Mouse (Mus musculus) MEL (cell line): Measurements from ENCODE around the gene Cpm. TPM values are rescaled to one million over a fixed set of nuclear protein-coding genes. Genes with fewer than 3 reads are reported as not detected.

Source experiments
- DNase-seq: peaks from one replicate; pipeline ENCODE4 v3.0.0; 2011; ENCODE audit warnings: low read depth, low spot score
- H3K27ac ChIP-seq: 2 replicates; pipeline ENCODE4 v1.5.1; 2012; ENCODE audit warnings: low read depth, mild to moderate bottlenecking, control low read depth, low read length, moderate library complexity; ENCODE audit not compliant: control insufficient read depth
- H3K27me3 ChIP-seq, 2 experiments: fragments of 150-350 bp in 1 of 2; sonication (generic) in 1 of 2; 2 replicates each; pipeline ENCODE4 v1.6.1; 2012; ENCODE audit warnings: low read length in 2 of 2, mild to moderate bottlenecking in 2 of 2, improper control_type of control experiment in 1 of 2, moderate library complexity in 1 of 2; ENCODE audit not compliant: insufficient read depth in 2 of 2, control insufficient read depth in 1 of 2
- H3K36me3 ChIP-seq, 2 experiments: 2 replicates each; pipeline ENCODE4 v1.6.1; 2012 to 2014; ENCODE audit warnings: low read length in 2 of 2, improper control_type of control experiment in 1 of 2, inconsistent platforms in 1 of 2, mild to moderate bottlenecking in 1 of 2; ENCODE audit not compliant: insufficient read depth in 2 of 2, control insufficient read depth in 1 of 2
- H3K4me1 ChIP-seq, 2 experiments: fragments of 150-350 bp in 1 of 2; sonication (generic) in 1 of 2; 2 replicates each; pipeline ENCODE4 v1.6.1; 2012; ENCODE audit warnings: low read length in 2 of 2, improper control_type of control experiment in 1 of 2, mild to moderate bottlenecking in 1 of 2; ENCODE audit not compliant: insufficient read depth in 2 of 2, control insufficient read depth in 1 of 2
- H3K4me3 ChIP-seq, 2 experiments: fragments of 150-350 bp in 1 of 2; sonication (generic) in 1 of 2; 2 replicates each; pipeline ENCODE4 v1.5.1; 2012; ENCODE audit warnings: low read depth in 2 of 2, low read length in 2 of 2, mild to moderate bottlenecking in 2 of 2, moderate library complexity in 2 of 2, control low read depth in 1 of 2, improper control_type of control experiment in 1 of 2; ENCODE audit not compliant: control insufficient read depth in 1 of 2, insufficient read depth in 1 of 2
- H3K79me2 ChIP-seq: 2 replicates; pipeline ENCODE4 v1.6.1; 2012; ENCODE audit warnings: mild to moderate bottlenecking, low read length, moderate library complexity; ENCODE audit not compliant: control insufficient read depth, poor library complexity, insufficient read depth
- H3K9ac ChIP-seq: 2 replicates; pipeline ENCODE4 v1.6.1; 2012; ENCODE audit warnings: low read depth, mild to moderate bottlenecking, control low read depth, low read length, moderate library complexity; ENCODE audit not compliant: control insufficient read depth, poor library complexity, severe bottlenecking
- H3K9me3 ChIP-seq: fragments of 150-350 bp; sonication (generic); replicated peaks from 2 replicates; pipeline ENCODE4 v1.6.1; 2012; ENCODE audit warnings: mild to moderate bottlenecking, low read length, improper control_type of control experiment, moderate library complexity; ENCODE audit not compliant: insufficient read depth
- BHLHE40 ChIP-seq: IDR thresholded peaks from 2 replicates; pipeline ENCODE4 v1.6.1; 2012; ENCODE audit warnings: low read depth, mild to moderate bottlenecking, inconsistent platforms, low read length, improper control_type of control experiment, borderline replicate concordance
- CHD1 ChIP-seq: IDR thresholded peaks from 2 replicates; pipeline ENCODE4 v1.6.1; 2012; ENCODE audit warnings: low read depth, mild to moderate bottlenecking, inconsistent platforms, low read length, improper control_type of control experiment
- EP300 ChIP-seq, 2 experiments: IDR thresholded peaks; 2 replicates each; pipeline ENCODE4 v1.6.1; 2011; ENCODE audit warnings: improper control_type of control experiment in 2 of 2, low read length in 2 of 2, low read depth in 1 of 2, mild to moderate bottlenecking in 1 of 2
- ETS1 ChIP-seq: IDR thresholded peaks from 2 replicates; pipeline ENCODE4 v1.6.1; 2012; ENCODE audit warnings: low read depth, mild to moderate bottlenecking, inconsistent platforms, low read length, improper control_type of control experiment, moderate library complexity
- KAT2A ChIP-seq: conservative IDR thresholded peaks from 2 replicates; pipeline ENCODE4 v1.6.1; 2012; ENCODE audit warnings: low read depth, low read length, improper control_type of control experiment, inconsistent platforms
- MAFK ChIP-seq: IDR thresholded peaks from 2 replicates; pipeline ENCODE4 v1.6.1; 2011; ENCODE audit warnings: low read depth, mild to moderate bottlenecking, low read length, improper control_type of control experiment, borderline replicate concordance
- MAX ChIP-seq: IDR thresholded peaks from 2 replicates; pipeline ENCODE4 v1.6.1; 2011; ENCODE audit warnings: low read length, improper control_type of control experiment
- MAZ ChIP-seq: IDR thresholded peaks from 2 replicates; pipeline ENCODE4 v1.6.1; 2012; ENCODE audit warnings: low read depth, mild to moderate bottlenecking, inconsistent platforms, low read length, improper control_type of control experiment
- MEF2A ChIP-seq: IDR thresholded peaks from 2 replicates; pipeline ENCODE4 v1.6.1; 2014; ENCODE audit warnings: low read depth, mild to moderate bottlenecking, inconsistent platforms, low read length, improper control_type of control experiment; ENCODE audit not compliant: poor library complexity, insufficient replicate concordance, severe bottlenecking; ENCODE audit errors: extremely low read depth
- MXI1 ChIP-seq: IDR thresholded peaks from 2 replicates; pipeline ENCODE4 v1.6.1; 2011; ENCODE audit warnings: mild to moderate bottlenecking, low read depth, low read length, improper control_type of control experiment
- MYC ChIP-seq: IDR thresholded peaks from 2 replicates; pipeline ENCODE4 v1.6.1; 2011; ENCODE audit warnings: low read depth, mild to moderate bottlenecking, low read length, improper control_type of control experiment, moderate library complexity
- NRF1 ChIP-seq: IDR thresholded peaks from 2 replicates; pipeline ENCODE4 v1.6.1; 2014; ENCODE audit warnings: low read depth, mild to moderate bottlenecking, inconsistent platforms, low read length, improper control_type of control experiment, moderate library complexity; ENCODE audit not compliant: poor library complexity, insufficient read depth, severe bottlenecking
- POLR2A ChIP-seq, 2 experiments: IDR thresholded peaks; 2 replicates each; pipeline ENCODE4 v1.6.1; 2011 to 2012; ENCODE audit warnings: low read length in 2 of 2, mild to moderate bottlenecking in 2 of 2, control low read depth in 1 of 2, improper control_type of control experiment in 1 of 2, low read depth in 1 of 2, moderate library complexity in 1 of 2; ENCODE audit not compliant: control insufficient read depth in 1 of 2, insufficient read depth in 1 of 2, poor library complexity in 1 of 2
- POLR2AphosphoS5 ChIP-seq: IDR thresholded peaks from 2 replicates; pipeline ENCODE4 v1.6.1; 2012; ENCODE audit warnings: low read depth, borderline replicate concordance, mild to moderate bottlenecking, inconsistent platforms, low read length, moderate library complexity, mixed read lengths
- RAD21 ChIP-seq: IDR thresholded peaks from 2 replicates; pipeline ENCODE4 v1.6.1; 2011; ENCODE audit warnings: mild to moderate bottlenecking, low read depth, low read length, improper control_type of control experiment
- RCOR1 ChIP-seq: IDR thresholded peaks from 2 replicates; pipeline ENCODE4 v1.6.1; 2012; ENCODE audit warnings: low read depth, mild to moderate bottlenecking, inconsistent platforms, low read length, improper control_type of control experiment
- SIN3A ChIP-seq: IDR thresholded peaks from 2 replicates; pipeline ENCODE4 v1.6.1; 2012; ENCODE audit warnings: low read length, improper control_type of control experiment, inconsistent platforms
- SMC3 ChIP-seq: IDR thresholded peaks from 2 replicates; pipeline ENCODE4 v1.6.1; 2011; ENCODE audit warnings: low read depth, low read length, improper control_type of control experiment
- TAL1 ChIP-seq: IDR thresholded peaks from 2 replicates; pipeline ENCODE4 v1.6.1; 2012; ENCODE audit warnings: mild to moderate bottlenecking, inconsistent platforms, low read length, moderate library complexity, mixed read lengths
- TBP ChIP-seq: IDR thresholded peaks from 2 replicates; pipeline ENCODE4 v1.8.0; 2011; ENCODE audit warnings: low read depth, low read length, improper control_type of control experiment
- UBTF ChIP-seq: IDR thresholded peaks from 2 replicates; pipeline ENCODE4 v1.6.1; 2012; ENCODE audit warnings: low read depth, mild to moderate bottlenecking, inconsistent platforms, low read length, improper control_type of control experiment, moderate library complexity, borderline replicate concordance; ENCODE audit not compliant: insufficient read depth
- USF1 ChIP-seq: IDR thresholded peaks from 2 replicates; pipeline ENCODE4 v1.6.1; 2014; ENCODE audit warnings: low read depth, mild to moderate bottlenecking, inconsistent platforms, low read length, improper control_type of control experiment, moderate library complexity
- USF2 ChIP-seq, 2 experiments: IDR thresholded peaks; 2 replicates each; pipeline ENCODE4 v1.6.1; 2011 to 2012; ENCODE audit warnings: improper control_type of control experiment in 2 of 2, low read length in 2 of 2, borderline replicate concordance in 1 of 2, inconsistent platforms in 1 of 2, low read depth in 1 of 2, mild to moderate bottlenecking in 1 of 2; ENCODE audit not compliant: insufficient read depth in 1 of 2
- ZC3H11A ChIP-seq: IDR thresholded peaks from 2 replicates; pipeline ENCODE4 v1.6.1; 2012; ENCODE audit warnings: low read depth, mild to moderate bottlenecking, inconsistent platforms, low read length, improper control_type of control experiment
- ZKSCAN1 ChIP-seq: IDR thresholded peaks from 2 replicates; pipeline ENCODE4 v1.6.1; 2012; ENCODE audit warnings: low read depth, mild to moderate bottlenecking, inconsistent platforms, low read length, improper control_type of control experiment, moderate library complexity
- ZMIZ1 ChIP-seq: IDR thresholded peaks from 2 replicates; pipeline ENCODE4 v1.6.1; 2012; ENCODE audit warnings: low read depth, mild to moderate bottlenecking, inconsistent platforms, low read length, improper control_type of control experiment, moderate library complexity
- ZNF384 ChIP-seq: IDR thresholded peaks from 2 replicates; pipeline ENCODE4 v1.6.1; 2012; ENCODE audit warnings: low read depth, mild to moderate bottlenecking, inconsistent platforms, low read length, improper control_type of control experiment
- polyA plus RNA-seq, 2 experiments: library from polyadenylated mRNA; stranded (reverse) in 1 of 2; unstranded in 1 of 2; fragments of >175 nt in 1 of 2; fragments of >200 nt in 1 of 2; gene quantifications; 2 replicates each; pipeline versions ENCODE4 v1.2.1 to v1.2.4; 2012; ENCODE audit warnings: low replicate concordance in 2 of 2, low read depth in 1 of 2; ENCODE audit not compliant: insufficient read length in 2 of 2, insufficient read depth in 1 of 2, missing spikeins in 1 of 2
- total RNA-seq: library from RNA; depleted of rRNA; stranded (reverse); fragments of 300-350 nt; gene quantifications from 2 replicates; pipeline ENCODE4 v1.2.3, GENCODE M21; 2012

The Cpm gene
- total and polyA plus RNA-seq, 3 experiments: 0.04 to 0.40 TPM; not detected in 1

DNA sequence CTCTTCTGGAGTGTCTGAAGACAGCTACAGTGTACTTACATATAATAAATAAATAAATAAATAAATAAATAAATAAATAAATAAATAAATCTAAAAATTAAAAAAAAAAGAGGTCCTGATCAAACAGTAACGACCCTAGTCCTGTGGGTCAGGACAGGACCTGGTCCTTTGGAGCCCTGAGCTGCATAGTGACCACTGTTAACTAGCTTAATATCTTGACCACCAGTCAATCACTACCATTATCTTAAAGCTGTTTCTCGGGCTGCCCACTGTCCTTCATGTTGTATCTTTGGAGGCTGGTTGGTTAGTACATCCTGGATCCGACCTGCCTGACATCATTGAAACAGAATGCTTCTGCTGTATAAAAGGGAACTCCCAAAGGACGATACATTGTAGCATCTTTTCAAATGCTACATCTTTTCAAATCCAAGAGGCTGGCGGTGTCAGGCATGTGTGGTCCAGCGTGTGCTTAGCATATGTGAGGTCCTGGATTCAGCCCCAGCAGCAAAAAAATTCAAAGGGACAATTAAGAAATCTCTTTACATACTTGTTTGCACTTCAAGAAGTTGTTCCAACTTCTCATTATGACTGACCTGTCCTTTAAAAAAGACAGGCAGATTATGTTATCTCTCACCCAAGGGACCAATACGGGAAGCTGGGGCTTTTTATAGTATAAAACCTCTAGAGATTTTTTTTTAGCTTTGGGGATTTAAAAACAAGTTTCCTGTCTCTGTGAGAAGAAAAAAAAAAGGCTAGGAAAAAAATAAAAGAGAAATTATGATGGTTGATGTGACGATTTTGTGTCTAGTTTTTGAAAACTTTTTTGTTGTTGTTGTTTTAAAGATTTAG lies 23.9 kb downstream of the Cpm start:
- no peaks in the 10 kb centered on the region for H3K4me1 ChIP-seq
- no peak overlapping the region for H3K4me3 ChIP-seq
- no peaks in the 10 kb centered on the region for H3K79me2 ChIP-seq
- H3K27ac ChIP-seq: no peak overlapping the region
- no peak for DNase-seq
- TF ChIP-seq CHD1: no peak
- no peak for TF ChIP-seq MYC
- no peak for TF ChIP-seq MAX
- TF ChIP-seq POLR2AphosphoS5: no peak
- TF ChIP-seq BHLHE40: no peak
- TF ChIP-seq ZKSCAN1: no peak
- no peak for TF ChIP-seq ZC3H11A
- TF ChIP-seq MAFK: no peak
- TF ChIP-seq SMC3: no peak
- TF ChIP-seq MXI1: no peak
- no peak for TF ChIP-seq UBTF
- no peak for TF ChIP-seq POLR2A (IDR thresholded peaks at IDR 0.05; ENCODE audit: control insufficient read depth in 1 of 2, insufficient read depth in 1 of 2, low read depth in 1 of 2, low read length in 2 of 2, poor library complexity in 1 of 2)
- no peak for TF ChIP-seq MEF2A
- TF ChIP-seq RAD21: no peak
- no peak for TF ChIP-seq MAZ
- no peak for TF ChIP-seq NRF1
- no peak for TF ChIP-seq KAT2A
- TF ChIP-seq ZMIZ1: no peak
- no peak for TF ChIP-seq EP300 (IDR thresholded peaks at IDR 0.05; ENCODE audit: low read depth in 1 of 2, low read length in 2 of 2)
- TF ChIP-seq TAL1: no peak
- TF ChIP-seq, all 39 proteins: peak for 0
- Histone ChIP-seq H3K9ac (no peak overlapping the region), H3K9me3 (no peaks in the 10 kb centered on the region), H3K27me3 (no peaks in the 10 kb centered on the region; a peak in 1 of 4 replicates), H3K36me3 (no peaks in the 10 kb centered on the region)

DNA sequence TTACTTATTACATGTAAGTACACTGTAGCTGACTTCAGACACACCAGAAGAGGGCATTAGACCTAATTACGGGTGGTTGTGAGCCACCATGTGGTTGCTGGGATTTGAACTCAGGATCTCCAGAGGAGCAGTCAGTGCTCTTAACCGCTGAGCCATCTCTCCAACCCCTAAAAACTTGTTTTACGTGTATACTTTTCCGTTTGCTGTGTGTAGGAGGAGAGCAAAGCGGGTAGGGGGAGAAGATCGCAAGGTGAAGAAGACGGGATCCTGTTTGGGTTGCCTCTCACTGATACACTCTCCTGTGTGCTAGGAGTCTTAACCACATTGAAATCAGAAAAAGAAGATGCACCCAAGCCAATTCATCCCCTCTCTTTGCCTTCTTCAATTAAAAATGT lies 24.5 kb downstream of the Cpm start:
- Histone ChIP-seq H3K4me1 (no peaks in the 10 kb centered on the region), H3K9ac (no peak overlapping the region), H3K27me3 (peaks cover 0 to 2% of the 10 kb centered on the region in 2 experiments; a peak in 2 of 4 replicates), H3K27ac (no peak overlapping the region), H3K36me3 (no peaks in the 10 kb centered on the region), H3K4me3 (no peak overlapping the region), H3K79me2 (no peaks in the 10 kb centered on the region), H3K9me3 (no peaks in the 10 kb centered on the region)
- TF ChIP-seq MAFK (no peak), USF1 (no peak), ZNF384 (no peak), NRF1 (no peak), ETS1 (no peak), UBTF (no peak), MYC (no peak), RAD21 (no peak), TBP (no peak), SIN3A (no peak), USF2 (IDR thresholded peaks at IDR 0.05; ENCODE audit: borderline replicate concordance in 1 of 2, insufficient read depth in 1 of 2, low read depth in 1 of 2, low read length in 2 of 2) (no peak), RCOR1 (no peak)
- DNase-seq: no peak
